Mouse (Mus musculus) olfactory bulb, adult 2 months (tissue): ENCODE measurements around the gene Nrg4.

Source experiments
- CTCF ChIP-seq: fragments of 200-500 bp; IDR thresholded peaks from 2 replicates; pipeline ENCODE4 v1.5.1; 2012; ENCODE audit warnings: low read depth, mild to moderate bottlenecking, low read length, moderate library complexity; ENCODE audit not compliant: insufficient read depth
- POLR2A ChIP-seq: fragments of 200-500 bp; IDR thresholded peaks from 2 replicates; pipeline ENCODE4 v1.6.1; 2012; ENCODE audit warnings: mild to moderate bottlenecking, low read depth, low read length, moderate library complexity; ENCODE audit not compliant: insufficient read depth

- TF ChIP-seq CTCF (no peak), POLR2A (no peak)
These were observed 128.4 kb downstream of the Nrg4 start for GRCm38 (mm10) chr9:55198260-55198659.
